Mouse (Mus musculus) brain, embryonic 14.5 days (tissue): ENCODE data around the gene Actg1.

Experiments used
- CTCF ChIP-seq: fragments of 200-500 bp; IDR thresholded peaks from 2 replicates; pipeline ENCODE4 v1.5.1; 2012; ENCODE audit warnings: inconsistent platforms, mild to moderate bottlenecking, moderate library complexity, borderline replicate concordance; ENCODE audit not compliant: insufficient read depth, insufficient read length; ENCODE audit errors: extremely low read depth
- POLR2A ChIP-seq: fragments of 200-500 bp; IDR thresholded peaks from 2 replicates; pipeline ENCODE4 v1.6.1; 2012; ENCODE audit warnings: mild to moderate bottlenecking, inconsistent platforms, borderline replicate concordance; ENCODE audit not compliant: poor library complexity, insufficient read depth, insufficient read length, severe bottlenecking; ENCODE audit errors: extremely low read depth

GRCm38 (mm10) chr11:120316690-120317254 lies 31.6 kb downstream of the Actg1 start:
- TF ChIP-seq CTCF (no peak), POLR2A (no peak)
